Mouse (Mus musculus) megakaryocyte-erythroid progenitor cell, adult 5 weeks (primary cell): ENCODE measurements around the gene Gabrq. TPM values are rescaled to one million over a fixed set of nuclear protein-coding genes. Genes with fewer than 3 reads are reported as not detected.

Experiments
- polyA plus RNA-seq: library from polyadenylated mRNA; stranded (reverse); fragments of >175 nt; gene quantifications from 2 replicates; pipeline ENCODE4 v1.2.3, GENCODE M21; 2012

The Gabrq gene
- polyA plus RNA-seq, result not detected in 2 replicates

DNA sequence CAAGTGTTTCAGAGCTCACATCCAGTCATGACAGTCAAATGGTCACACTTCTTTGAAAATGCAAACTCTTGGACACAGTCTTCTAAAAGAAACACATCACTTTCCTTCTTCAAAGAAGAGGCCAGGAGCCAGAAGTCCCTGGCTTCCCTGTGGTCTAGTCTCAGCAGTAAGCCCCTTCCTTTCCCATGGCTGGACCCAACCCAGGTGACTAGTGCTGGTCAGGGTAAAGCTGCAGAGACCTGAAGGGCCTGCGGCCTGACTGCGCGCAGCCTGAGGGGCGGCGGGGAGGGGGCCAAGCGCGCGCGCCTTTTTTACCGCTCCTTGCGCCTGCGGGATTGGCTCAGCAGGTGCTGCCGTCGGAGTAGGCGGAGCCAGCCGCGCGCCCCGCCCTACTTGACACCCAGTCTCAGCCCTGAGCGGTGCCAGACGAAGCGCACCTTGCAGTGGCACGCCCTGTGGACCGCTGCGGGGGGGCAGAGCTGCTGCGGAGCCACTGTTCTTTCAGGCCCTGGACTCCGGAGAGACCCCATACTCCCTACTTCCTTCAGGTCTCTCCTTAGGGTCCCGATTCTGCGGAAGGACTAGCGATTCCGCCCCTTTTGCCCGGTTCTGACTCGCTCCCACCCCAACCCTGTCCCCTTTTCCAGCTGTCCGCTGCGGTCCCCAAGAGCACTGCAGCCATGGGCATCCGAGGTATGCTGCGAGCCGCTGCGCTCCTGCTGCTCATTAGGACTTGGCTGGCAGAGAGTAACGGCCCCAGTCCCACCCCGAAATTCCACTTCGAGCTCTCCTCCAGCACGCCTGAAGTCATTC is at the start of gene Gabrq:
TSS of gene Gabrq (plus strand) at position 403 of the 813 bp plus-strand sequence.

Other genes starting within 250 kb of the Gabrq start
- gene Gabra3, start 168.3 kb upstream of the Gabrq start, polyA plus RNA-seq, result not detected in 2 replicates
- gene Cetn2, start 93.2 kb downstream of the Gabrq start, polyA plus RNA-seq, result 4.9 and 5.8 TPM in 2 replicates
- 1.4 TPM in 2 replicates for gene Nsdhl, start 93.4 kb downstream of the Gabrq start, polyA plus RNA-seq
- gene Zfp185, start 162.2 kb downstream of the Gabrq start, polyA plus RNA-seq, result 0.04 TPM in 1 of 2 replicates, not detected in the other
- gene Pnma5, start 211.9 kb downstream of the Gabrq start, polyA plus RNA-seq, result not detected in 2 replicates
- gene Pnma3, start 239.6 kb downstream of the Gabrq start, polyA plus RNA-seq, result not detected in 2 replicates